Mouse (Mus musculus): ENCODE results near the gene Eif2ak1.

- no peak for TF ChIP-seq CTCF (IDR thresholded peaks at IDR 0.05; ENCODE audit: low read depth, low read length)
- TF ChIP-seq TAL1 (conservative IDR thresholded peaks at IDR 0.05; ENCODE audit: low read depth, low read length), result no peak
Observed at GRCm38 (mm10) chr5:143930656-143931055, 113.1 kb downstream of the Eif2ak1 start.

All from G1E (cell line).